In the genomic region with DNA sequence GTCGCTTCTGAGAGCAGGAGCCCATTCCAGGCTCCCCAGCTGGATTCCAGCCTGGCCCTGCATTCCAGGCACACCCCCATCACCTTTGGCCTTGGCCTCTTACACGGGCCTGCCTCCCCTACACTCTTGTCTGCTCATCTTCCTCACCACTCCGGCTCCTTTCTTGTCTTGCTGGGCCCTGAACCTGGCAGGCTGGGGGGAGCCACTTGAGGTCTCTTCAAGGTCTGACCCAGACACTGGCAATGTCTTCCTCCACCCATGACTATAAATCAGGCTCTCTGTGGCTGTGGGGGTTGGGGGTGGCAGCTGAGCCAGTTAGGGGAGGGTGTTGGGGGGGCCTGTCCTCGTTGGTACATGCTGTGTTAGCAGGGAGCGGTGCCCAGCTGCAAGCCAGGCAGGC, we compare ENCODE assay signal across 1 mouse cellular context.
TF ChIP-seq lines count a peak whose summit lies in the region.

No protein-coding gene starts in this region.

TF ChIP-seq in ES-E14, 5 proteins besides CTCF, POLR2A, EP300 and RAD21 (continued from another document):
- TF ChIP-seq HCFC1 (IDR thresholded peaks at IDR 0.05; ENCODE audit: borderline replicate concordance, insufficient read depth, low read length), result no peak
